Mouse (Mus musculus) heart, adult 2 months (tissue): ENCODE results near the gene Bmp2k. TPM values are rescaled to one million over a fixed set of nuclear protein-coding genes. Genes with fewer than 3 reads are reported as not detected.

Experiments used
- DNase-seq, 2 experiments: peaks; one replicate each; pipeline ENCODE4 v3.0.0; 2021
- H3K27ac ChIP-seq: fragments of 200-600 bp; 2 replicates; pipeline ENCODE4 v1.8.1; 2022
- H3K27me3 ChIP-seq: fragments of 200-500 bp; 2 replicates; pipeline ENCODE4 v1.6.1; 2012; ENCODE audit warnings: mild to moderate bottlenecking, low read length, inconsistent platforms, mixed read lengths; ENCODE audit not compliant: control insufficient read depth, insufficient read depth
- H3K36me3 ChIP-seq: fragments of 200-500 bp; 2 replicates; pipeline ENCODE4 v1.6.1; 2012; ENCODE audit warnings: low read length, inconsistent platforms; ENCODE audit not compliant: control insufficient read depth, insufficient read depth
- H3K4me1 ChIP-seq: fragments of 200-500 bp; 2 replicates; pipeline ENCODE4 v1.6.1; 2011; ENCODE audit warnings: low read length; ENCODE audit not compliant: control insufficient read depth, insufficient read depth
- H3K4me3 ChIP-seq: fragments of 200-600 bp; 2 replicates; pipeline ENCODE4 v1.8.1; 2022
- H3K79me2 ChIP-seq: fragments of 200-500 bp; replicated peaks from 2 replicates; pipeline ENCODE4 v1.6.1; 2012; ENCODE audit warnings: mild to moderate bottlenecking, inconsistent platforms, low read length, moderate library complexity, mixed read lengths; ENCODE audit not compliant: control insufficient read depth, insufficient read depth
- H3K9ac ChIP-seq: fragments of 200-500 bp; 2 replicates; pipeline ENCODE4 v1.6.1; 2012; ENCODE audit warnings: low read depth, mild to moderate bottlenecking, control low read depth, inconsistent platforms, low read length, mixed read lengths
- CTCF ChIP-seq: fragments of 200-600 bp; IDR thresholded peaks from 2 replicates; pipeline ENCODE4 v1.8.1; 2022; ENCODE audit warnings: antibody characterized with exemption, mild to moderate bottlenecking, moderate library complexity
- EP300 ChIP-seq: fragments of 200-500 bp; IDR thresholded peaks from 2 replicates; pipeline ENCODE4 v1.6.1; 2011; ENCODE audit warnings: low read depth, low read length, control low read depth; ENCODE audit not compliant: insufficient read depth
- POLR2A ChIP-seq: fragments of 200-500 bp; IDR thresholded peaks from 2 replicates; pipeline ENCODE4 v1.6.1; 2011; ENCODE audit warnings: mild to moderate bottlenecking, low read depth, low read length, control low read depth; ENCODE audit not compliant: insufficient read depth
- WGBS: fragments of 180-500 bp; shearing (Covaris S2); methylation state at CpG from one replicate; pipeline ENCODE4 v1.1.7; 2018; 5-methylcytosine and 5-hydroxymethylcytosine counted together
- intact Hi-C: fragments of 180-260 bp; cut with DNase I; formaldehyde crosslinking; loops from one replicate; pipeline ENCODE4 v1.15.1; 2025
- polyA plus RNA-seq: library from polyadenylated mRNA; depleted of rRNA; stranded (reverse); fragments of >200 nt; gene quantifications from 2 replicates; pipeline ENCODE4 v1.2.3, GENCODE M21; 2012
- total RNA-seq, 2 experiments: library from RNA; stranded (reverse); gene quantifications; 2 replicates each; pipeline ENCODE4 v1.2.3; 2021

The Bmp2k gene
- total and polyA plus RNA-seq, 3 experiments: 2.9 to 8.4 (median 6.7) TPM

- no peak for DNase-seq
- Histone ChIP-seq H3K79me2 (no peaks in the 10 kb centered on the region), H3K27me3 (no peaks in the 10 kb centered on the region), H3K36me3 (no peaks in the 10 kb centered on the region), H3K4me1 (no peaks in the 10 kb centered on the region), H3K4me3 (no peak overlapping the region), H3K27ac (no peak overlapping the region), H3K9ac (no peak overlapping the region)
- TF ChIP-seq CTCF (no peak), EP300 (no peak), POLR2A (no peak)
- 62% methylated on average over 10 of the region's 10 CpGs for WGBS
- intact Hi-C loops: loop anchor here (5.0 to 10.0 kb wide), 3 partner anchors 819 to 1737 kb away; no protein-coding TSS in a partner anchor
These were observed 128.0 kb downstream of the Bmp2k start for GRCm38 (mm10) chr5:97125459-97125970.

DNA sequence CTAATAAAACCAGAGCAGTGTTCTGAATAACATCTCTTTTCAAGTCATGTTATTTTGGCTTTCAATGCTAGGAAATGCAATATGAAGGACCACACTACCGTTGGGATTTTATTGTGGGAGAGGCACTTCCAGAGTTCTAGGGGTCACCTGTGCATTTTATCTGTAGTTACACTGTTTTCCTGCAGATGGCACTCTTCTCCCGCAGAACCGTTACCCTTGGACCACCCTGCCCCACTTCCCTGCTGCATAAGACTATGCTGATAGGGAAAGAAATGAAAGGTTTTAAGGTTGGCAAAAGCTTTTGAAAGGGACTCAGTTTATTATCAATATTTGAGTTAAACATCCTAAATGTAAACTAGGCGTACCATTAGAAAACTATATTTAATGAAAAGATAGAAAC, 128.5 kb downstream of the Bmp2k start:
- WGBS: 27% methylated on average over 4 of the region's 4 CpGs
- no peak overlapping the region for H3K4me3 ChIP-seq

GRCm38 (mm10) chr5:97127284-97127683, 129.8 kb downstream of the Bmp2k start:
- TF ChIP-seq POLR2A (no peak), CTCF (no peak), EP300 (no peak)
- intact Hi-C loops: loop anchor here (5.0 to 10.0 kb wide), 3 partner anchors 818 to 1735 kb away; no protein-coding TSS in a partner anchor

More for the DNA sequence above, 128.5 kb downstream of the Bmp2k start:
- Histone ChIP-seq H3K27me3 (no peaks in the 10 kb centered on the region), H3K36me3 (no peaks in the 10 kb centered on the region), H3K4me1 (no peaks in the 10 kb centered on the region), H3K9ac (no peak overlapping the region), H3K79me2 (no peaks in the 10 kb centered on the region), H3K27ac (no peak overlapping the region)
- TF ChIP-seq CTCF: peak; percentile 79
- no peak for TF ChIP-seq EP300
- TF ChIP-seq POLR2A: no peak
- intact Hi-C loops: loop anchor here (1.0 to 10.0 kb wide), 4 partner anchors 819 to 1736 kb away; partner anchors contain the start of gene Cfap299
- DNase-seq: no peak

GRCm38 (mm10) chr5:97128242-97129226, 131.0 kb downstream of the Bmp2k start:
- TF ChIP-seq CTCF (peak; percentile 73), EP300 (no peak)
- Histone ChIP-seq H3K4me3 (no peak overlapping the region), H3K27me3 (no peaks in the 10 kb centered on the region), H3K4me1 (no peaks in the 10 kb centered on the region), H3K36me3 (no peaks in the 10 kb centered on the region), H3K79me2 (no peaks in the 10 kb centered on the region), H3K9ac (no peak overlapping the region), H3K27ac (no peak overlapping the region)
- intact Hi-C loops: loop anchor here (5.0 to 10.0 kb wide), 3 partner anchors 816 to 1734 kb away; no protein-coding TSS in a partner anchor
- WGBS: 40% methylated on average over 21 of the region's 21 CpGs
- DNase-seq: peak; percentile 20 to 28

More at GRCm38 (mm10) chr5:97127284-97127683, 129.8 kb downstream of the Bmp2k start:
- Histone ChIP-seq H3K27ac (no peak overlapping the region), H3K36me3 (no peaks in the 10 kb centered on the region), H3K9ac (no peak overlapping the region), H3K4me1 (no peaks in the 10 kb centered on the region), H3K27me3 (no peaks in the 10 kb centered on the region), H3K79me2 (no peaks in the 10 kb centered on the region), H3K4me3 (no peak overlapping the region)
- 79% methylated on average over 6 of the region's 6 CpGs for WGBS
- no peak for DNase-seq

- no peak overlapping the region for H3K4me3 ChIP-seq
- no peaks in the 10 kb centered on the region for H3K79me2 ChIP-seq
- no peak for DNase-seq
- TF ChIP-seq POLR2A (no peak), CTCF (no peak), EP300 (no peak)
- no peak overlapping the region for H3K9ac ChIP-seq
- no peak overlapping the region for H3K27ac ChIP-seq
- intact Hi-C loops: loop anchor here (5.0 to 10.0 kb wide), 3 partner anchors 815 to 1733 kb away; no protein-coding TSS in a partner anchor
- no peaks in the 10 kb centered on the region for H3K4me1 ChIP-seq
- no peaks in the 10 kb centered on the region for H3K36me3 ChIP-seq
- 90% methylated on average over 2 of the region's 2 CpGs for WGBS
- no peaks in the 10 kb centered on the region for H3K27me3 ChIP-seq
These were observed 132.1 kb downstream of the Bmp2k start for GRCm38 (mm10) chr5:97129589-97129988.
